Mouse (Mus musculus): ENCODE data around the gene Crnkl1.

The Crnkl1 gene

GRCm38 (mm10) chr2:145874879-145875482 lies 59.8 kb downstream of the Crnkl1 start:
- no peak for DNase-seq (ENCODE audit: low read depth, low spot score)

- no peak for DNase-seq (ENCODE audit: low read depth, low spot score)
These were observed 60.9 kb downstream of the Crnkl1 start for GRCm38 (mm10) chr2:145873953-145874352.

GRCm38 (mm10) chr2:145872099-145872498 lies 62.7 kb downstream of the Crnkl1 start:
- DNase-seq (ENCODE audit: low read depth, low spot score): no peak

GRCm38 (mm10) chr2:145871308-145871707 lies 63.5 kb downstream of the Crnkl1 start:
- DNase-seq (ENCODE audit: low read depth, low spot score): no peak
